Mouse (Mus musculus): ENCODE data around the gene Cenpc1. TPM values are rescaled to one million over a fixed set of nuclear protein-coding genes. Genes with fewer than 3 reads are reported as not detected.

Cenpc1 gene
- polyA plus RNA-seq, 1 experiment from 2014 or later = 25.8 TPM

DNA sequence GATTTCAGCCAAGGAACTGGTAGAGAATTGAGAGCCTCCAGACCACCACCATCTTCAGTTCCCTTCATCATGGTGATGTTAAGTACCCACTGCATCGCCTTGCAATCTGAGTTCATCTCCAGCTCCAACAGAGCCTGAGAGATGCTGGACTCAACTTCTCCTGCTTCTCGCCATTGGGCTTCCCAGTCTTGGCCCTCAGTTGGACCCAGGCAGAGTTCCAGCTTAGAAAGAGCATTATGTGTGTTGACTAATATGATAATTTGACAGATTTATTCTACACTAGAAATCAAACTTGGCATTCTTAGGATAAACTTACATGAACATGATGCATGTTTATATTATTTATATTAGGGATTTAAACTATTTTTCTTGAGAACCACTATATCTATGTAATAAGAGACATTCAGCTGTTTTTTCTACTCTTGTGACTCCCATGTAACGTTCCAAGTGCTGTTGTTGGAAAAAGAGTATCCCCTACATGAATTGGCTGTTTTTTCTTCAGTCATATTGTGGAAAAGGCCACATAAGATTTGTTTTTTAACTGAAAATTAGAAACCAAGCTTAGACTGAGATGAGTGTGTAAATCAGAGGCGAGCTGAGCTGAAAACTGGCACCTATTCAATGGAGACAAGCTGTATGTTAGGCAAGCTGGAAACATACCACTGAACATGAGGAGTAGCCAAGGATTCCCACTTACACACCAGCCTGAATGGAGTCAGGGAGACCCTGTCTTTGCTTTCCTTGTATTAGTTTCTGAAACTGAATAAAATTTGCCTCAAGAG lies 78.5 kb downstream of the Cenpc1 start:
- H3K27me3 ChIP-seq (replicated peaks; ENCODE audit: control insufficient read depth, insufficient read depth, low read length) = no peaks in the 10 kb centered on the region
- no peak overlapping the region for H3K9ac ChIP-seq (ENCODE audit: low read depth, low read length)
- no peaks in the 10 kb centered on the region for H3K36me3 ChIP-seq (ENCODE audit: control insufficient read depth, insufficient read depth, low read length)
- H3K4me3 ChIP-seq (ENCODE audit: low read depth, low read length) = no peak overlapping the region
- H3K9me3 ChIP-seq (ENCODE audit: control insufficient read depth, low read length) = no peaks in the 10 kb centered on the region
- H3K4me1 ChIP-seq (replicated peaks; ENCODE audit: control insufficient read depth, insufficient read depth, low read length) = no peaks in the 10 kb centered on the region
- H3K27ac ChIP-seq (ENCODE audit: low read depth, low read length) = no peak overlapping the region
- no peak overlapping the region for H3K4me2 ChIP-seq
- WGBS = 67% methylated on average over 4 of the region's 4 CpGs
- no peak for DNase-seq (ENCODE audit: low spot score)
- ATAC-seq (replicated peaks; ENCODE audit: low FRiP score) = no peak

DNA sequence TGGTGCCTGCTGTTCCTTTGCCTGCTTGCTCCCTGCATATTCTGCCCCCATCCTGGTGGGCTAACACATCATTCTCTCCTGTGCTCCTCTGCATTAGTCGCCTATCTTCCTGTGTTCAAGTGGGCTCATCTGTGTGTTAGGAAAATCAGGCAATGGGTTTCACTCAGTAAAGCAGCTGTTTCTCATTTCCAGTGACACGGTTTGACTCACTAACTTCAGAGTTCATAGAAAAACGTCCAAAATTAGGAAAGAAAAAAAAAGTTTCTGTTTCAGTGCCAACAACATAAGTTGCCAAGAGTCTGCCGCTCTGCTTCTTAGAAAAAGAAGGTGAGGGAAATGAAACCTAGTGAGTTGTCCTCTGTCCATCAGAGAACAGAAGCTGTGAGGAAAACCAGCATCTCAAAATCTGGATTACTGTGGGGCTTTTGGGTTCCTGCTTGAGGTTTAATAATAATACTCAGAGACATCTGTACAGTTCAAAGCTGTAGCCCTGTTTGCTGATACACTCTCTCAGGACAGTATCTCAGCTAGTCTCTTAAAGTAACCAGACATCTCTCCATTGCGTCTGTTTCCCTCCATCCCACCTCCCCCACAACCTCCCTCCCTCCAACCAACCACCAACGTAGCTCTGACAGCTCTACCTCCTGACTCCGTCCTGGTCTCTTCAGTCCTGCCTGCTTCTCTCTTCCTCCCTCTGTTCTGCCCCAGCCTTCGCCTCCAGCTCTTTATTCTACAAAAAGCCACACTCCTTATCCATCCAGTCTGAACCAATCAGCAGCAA lies 87.5 kb downstream of the Cenpc1 start:
- DNase-seq (ENCODE audit: low spot score) = no peak
- H3K4me2 ChIP-seq = no peak overlapping the region
- no peaks in the 10 kb centered on the region for H3K27me3 ChIP-seq (replicated peaks; ENCODE audit: control insufficient read depth, insufficient read depth, low read length)
- no peak for ATAC-seq (replicated peaks; ENCODE audit: low FRiP score)
- no peaks in the 10 kb centered on the region for H3K9me3 ChIP-seq (ENCODE audit: control insufficient read depth, low read length)
- no peak overlapping the region for H3K9ac ChIP-seq (ENCODE audit: low read depth, low read length)
- H3K4me3 ChIP-seq (ENCODE audit: low read depth, low read length) = no peak overlapping the region
- no peaks in the 10 kb centered on the region for H3K36me3 ChIP-seq (ENCODE audit: control insufficient read depth, insufficient read depth, low read length)
- WGBS = 65% methylated on average over 8 of the region's 8 CpGs
- no peak overlapping the region for H3K27ac ChIP-seq (ENCODE audit: low read depth, low read length)
- no peaks in the 10 kb centered on the region for H3K4me1 ChIP-seq (replicated peaks; ENCODE audit: control insufficient read depth, insufficient read depth, low read length)

DNA sequence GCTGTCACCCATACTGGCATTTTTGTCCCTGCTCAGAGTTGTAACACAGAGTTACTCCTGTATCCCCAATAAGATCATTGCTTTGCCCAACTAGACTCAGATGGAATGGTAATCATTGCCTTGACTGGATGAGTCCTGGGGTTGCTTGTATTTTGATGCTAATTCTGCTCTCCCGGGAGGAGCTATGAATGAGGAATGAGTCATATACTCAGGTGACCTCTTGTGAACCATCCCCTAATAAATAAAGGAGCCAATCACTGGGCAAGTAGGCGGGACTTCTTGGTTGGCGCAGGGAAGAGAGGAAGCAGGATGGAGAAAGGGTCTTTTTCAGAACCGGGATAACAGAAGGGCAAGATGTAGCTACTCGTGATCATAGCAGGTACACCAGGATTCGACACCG lies 102.6 kb downstream of the Cenpc1 start:
- ATAC-seq (replicated peaks; ENCODE audit: low FRiP score) (no peak), DNase-seq (ENCODE audit: low spot score) (no peak)
- Histone ChIP-seq H3K4me1 (replicated peaks; ENCODE audit: control insufficient read depth, insufficient read depth, low read length) (no peaks in the 10 kb centered on the region), H3K9me3 (ENCODE audit: control insufficient read depth, low read length) (no peaks in the 10 kb centered on the region), H3K27ac (ENCODE audit: low read depth, low read length) (no peak overlapping the region), H3K4me3 (ENCODE audit: low read depth, low read length) (no peak overlapping the region), H3K27me3 (replicated peaks; ENCODE audit: control insufficient read depth, insufficient read depth, low read length) (no peaks in the 10 kb centered on the region), H3K4me2 (no peak overlapping the region), H3K36me3 (ENCODE audit: control insufficient read depth, insufficient read depth, low read length) (no peaks in the 10 kb centered on the region), H3K9ac (ENCODE audit: low read depth, low read length) (no peak overlapping the region)
- WGBS = 81% methylated on average over 7 of the region's 7 CpGs

Other genes starting within 250 kb of the Cenpc1 start
- 2.0 and 2.6 TPM in 2 replicates for gene Stap1, start 6.2 kb upstream of the Cenpc1 start, polyA plus RNA-seq (2014; fragmentation: Nextera tagmentation; extraction: Ambion mirVana)
- 14.7 and 16.0 TPM in 2 replicates for gene Uba6, start 107.2 kb upstream of the Cenpc1 start, polyA plus RNA-seq (2014; fragmentation: Nextera tagmentation; extraction: Ambion mirVana)
- not detected in 2 replicates for gene Gnrhr, start 132.3 kb upstream of the Cenpc1 start, polyA plus RNA-seq (2014; fragmentation: Nextera tagmentation; extraction: Ambion mirVana)
- not detected in 2 replicates for gene Tmprss11c, start 223.7 kb upstream of the Cenpc1 start, polyA plus RNA-seq (2014; fragmentation: Nextera tagmentation; extraction: Ambion mirVana)